Mouse (Mus musculus) C2C12 (cell line): ENCODE data around the gene Qrich1. TPM values are rescaled to one million over a fixed set of nuclear protein-coding genes. Genes with fewer than 3 reads are reported as not detected.
"Not testable (repeated sequence)": the region's sequence is repeated elsewhere in the genome, so short reads cannot be mapped to it uniquely, and the experiment has no call there.

Source experiments
- H3K27me3 ChIP-seq: one replicate; pipeline ENCODE4 v1.6.1; 2011; ENCODE audit not compliant: control insufficient read depth, insufficient read depth, insufficient read length
- H3K36me3 ChIP-seq: one replicate; pipeline ENCODE4 v1.6.1; 2011; ENCODE audit not compliant: control insufficient read depth, insufficient read depth
- H3K4me3 ChIP-seq: one replicate; pipeline ENCODE4 v1.5.1; 2011; ENCODE audit warnings: mild to moderate bottlenecking, control low read depth; ENCODE audit not compliant: poor library complexity, insufficient read depth, severe bottlenecking
- H3K79me2 ChIP-seq: one replicate; pipeline ENCODE4 v1.6.1; 2011; ENCODE audit not compliant: control insufficient read depth, insufficient read depth
- H3K79me3 ChIP-seq: one replicate; pipeline ENCODE4 v1.6.1; 2011; ENCODE audit warnings: low read depth, control low read depth
- H3ac ChIP-seq: one replicate; pipeline ENCODE3; 2011; ENCODE audit warnings: low read depth; ENCODE audit not compliant: control insufficient read depth, insufficient read length
- CEBPB ChIP-seq: IDR thresholded peaks from one replicate; pipeline ENCODE4 v1.6.1; 2011; ENCODE audit warnings: low read depth, mild to moderate bottlenecking, control low read depth, moderate library complexity
- CTCF ChIP-seq: IDR thresholded peaks from one replicate; pipeline ENCODE4 v1.5.1; 2011; ENCODE audit not compliant: control insufficient read depth, insufficient read depth, insufficient read length
- FOSL1 ChIP-seq: IDR thresholded peaks from one replicate; pipeline ENCODE4 v1.8.0; 2011; ENCODE audit warnings: mild to moderate bottlenecking, low read length; ENCODE audit not compliant: poor library complexity, insufficient read depth, severe bottlenecking
- MAX ChIP-seq: IDR thresholded peaks from one replicate; pipeline ENCODE4 v1.6.1; 2011; ENCODE audit warnings: mild to moderate bottlenecking, control low read depth
- MYOD1 ChIP-seq: IDR thresholded peaks from one replicate; pipeline ENCODE4 v1.6.1; 2011; ENCODE audit warnings: low read depth; ENCODE audit not compliant: control insufficient read depth, insufficient read length
- MYOG ChIP-seq: IDR thresholded peaks from one replicate; pipeline ENCODE4 v1.6.1; 2011; ENCODE audit not compliant: control insufficient read depth, insufficient read length; ENCODE audit errors: extremely low read depth
- USF1 ChIP-seq: IDR thresholded peaks from one replicate; pipeline ENCODE4 v1.6.1; 2011; ENCODE audit warnings: low read depth, mild to moderate bottlenecking, control low read depth, moderate library complexity
- microRNA-seq: library from miRNA; unstranded; fragments of <30 nt; microRNA quantifications from one replicate; pipeline ENCODE4, GENCODE M21; 2019; ENCODE audit warnings: borderline microRNAs expressed
- polyA plus RNA-seq: library from polyadenylated mRNA; unstranded; fragments of >200 nt; fragmentation: generic; extraction: Trizol; gene quantifications from one replicate; pipeline ENCODE4 v1.2.1, GENCODE M21; 2012; ENCODE audit warnings: missing spikeins

Qrich1 gene
- polyA plus RNA-seq, 1 experiment: 58.2 TPM

GRCm38 (mm10) chr9:108599021-108599566, 82.5 kb downstream of the Qrich1 start:
- TF ChIP-seq CTCF: no peak
- no peak for TF ChIP-seq MYOD1
- no peak overlapping the region for H3K4me3 ChIP-seq
- peaks cover 13% of the 10 kb centered on the region for H3K36me3 ChIP-seq
- no peak overlapping the region for H3ac ChIP-seq
- no peaks in the 10 kb centered on the region for H3K27me3 ChIP-seq
- H3K79me3 ChIP-seq: no peaks in the 10 kb centered on the region
- H3K79me2 ChIP-seq: no peaks in the 10 kb centered on the region

- TF ChIP-seq FOSL1 (no peak), MAX (no peak), MYOG (no peak), USF1 (no peak), MYOD1 (no peak), CEBPB (no peak)
- Histone ChIP-seq H3ac (no peak overlapping the region), H3K4me3 (no peak overlapping the region), H3K36me3 (peaks cover 18% of the 10 kb centered on the region), H3K79me2 (no peaks in the 10 kb centered on the region), H3K27me3 (no peaks in the 10 kb centered on the region), H3K79me3 (no peaks in the 10 kb centered on the region)
These were observed 83.4 kb downstream of the Qrich1 start for GRCm38 (mm10) chr9:108600011-108600410.

GRCm38 (mm10) chr9:108601986-108602385, 85.4 kb downstream of the Qrich1 start:
- H3K4me3 ChIP-seq: no peak overlapping the region
- TF ChIP-seq CTCF (no peak), MAX (no peak), MYOG (no peak), MYOD1 (no peak), CEBPB (no peak), FOSL1 (no peak)
- no peak overlapping the region for H3ac ChIP-seq
- no peaks in the 10 kb centered on the region for H3K79me3 ChIP-seq
- H3K27me3 ChIP-seq: no peaks in the 10 kb centered on the region
- H3K36me3 ChIP-seq: peaks cover 35% of the 10 kb centered on the region
- H3K79me2 ChIP-seq: no peaks in the 10 kb centered on the region

GRCm38 (mm10) chr9:108607929-108608328, 91.3 kb downstream of the Qrich1 start:
- H3ac ChIP-seq, H3K4me3 ChIP-seq, H3K79me2 ChIP-seq, H3K27me3 ChIP-seq, H3K79me3 ChIP-seq: not testable (repeated sequence)
- H3K36me3 ChIP-seq: peaks cover 77% of the 10 kb centered on the region

- H3K27me3 ChIP-seq: no peaks in the 10 kb centered on the region
- peaks cover 77% of the 10 kb centered on the region for H3K36me3 ChIP-seq
- H3K4me3 ChIP-seq: no peak overlapping the region
- TF ChIP-seq MAX (no peak), CTCF (no peak)
- H3K79me2 ChIP-seq: no peaks in the 10 kb centered on the region
- H3K79me3 ChIP-seq: no peaks in the 10 kb centered on the region
- H3ac ChIP-seq: no peak overlapping the region
These were observed 92.3 kb downstream of the Qrich1 start for GRCm38 (mm10) chr9:108608889-108609288.

Small RNA genes lying within 50 kb of the gene (microRNA-seq; reads per million reads assigned to microRNA genes)
- gene Gm24083 (0.12 reads per million), gene Mir191 (not detected), gene Mir425 (1,668 reads per million, percentile 89 among the genes with 10 or more reads in this experiment)

Other genes starting within 250 kb of the Qrich1 start
- gene Nicn1, start 226.4 kb upstream of the Qrich1 start, polyA plus RNA-seq: 24.6 TPM
- gene Amt, start 220.0 kb upstream of the Qrich1 start, polyA plus RNA-seq: 0.71 TPM
- gene Rhoa, start 210.7 kb upstream of the Qrich1 start, polyA plus RNA-seq: 300 TPM
- gene Tcta, start 210.6 kb upstream of the Qrich1 start, polyA plus RNA-seq: 13.7 TPM
- 667 TPM for gene Gpx1, start 177.9 kb upstream of the Qrich1 start, polyA plus RNA-seq
- 82.3 TPM for gene Usp4, start 169.0 kb upstream of the Qrich1 start, polyA plus RNA-seq
- 0.16 TPM for gene 1700102P08Rik, start 124.0 kb upstream of the Qrich1 start, polyA plus RNA-seq
- gene Ccdc36, start 88.3 kb upstream of the Qrich1 start, polyA plus RNA-seq: not detected
- gene BC048562, start 80.3 kb upstream of the Qrich1 start, polyA plus RNA-seq: not detected
- gene Ccdc71, start 56.3 kb upstream of the Qrich1 start, polyA plus RNA-seq: 35.2 TPM
- gene Klhdc8b, start 55.2 kb upstream of the Qrich1 start, polyA plus RNA-seq: 1.4 TPM
- 36.3 TPM for gene Lamb2, start 37.1 kb upstream of the Qrich1 start, polyA plus RNA-seq
- 70.8 TPM for gene Usp19, start 26.2 kb upstream of the Qrich1 start, polyA plus RNA-seq
- 203 TPM for gene Qars, start 9.1 kb upstream of the Qrich1 start, polyA plus RNA-seq
- 332 TPM for gene Impdh2, start 43.5 kb downstream of the Qrich1 start, polyA plus RNA-seq
- gene Ndufaf3, start 50.6 kb downstream of the Qrich1 start, polyA plus RNA-seq: 6.8 TPM
- 56.1 TPM for gene Dalrd3, start 53.1 kb downstream of the Qrich1 start, polyA plus RNA-seq
- 52.9 TPM for gene Wdr6, start 61.9 kb downstream of the Qrich1 start, polyA plus RNA-seq
- gene P4htm, start 80.9 kb downstream of the Qrich1 start, polyA plus RNA-seq: 1.3 TPM
- gene Arih2, start 132.6 kb downstream of the Qrich1 start, polyA plus RNA-seq: 30.5 TPM
- 20.6 TPM for gene Slc25a20, start 145.3 kb downstream of the Qrich1 start, polyA plus RNA-seq
- 19.4 TPM for gene Prkar2a, start 172.5 kb downstream of the Qrich1 start, polyA plus RNA-seq